ENCODE assay signal across 14 mouse cellular contexts in the genomic region with DNA sequence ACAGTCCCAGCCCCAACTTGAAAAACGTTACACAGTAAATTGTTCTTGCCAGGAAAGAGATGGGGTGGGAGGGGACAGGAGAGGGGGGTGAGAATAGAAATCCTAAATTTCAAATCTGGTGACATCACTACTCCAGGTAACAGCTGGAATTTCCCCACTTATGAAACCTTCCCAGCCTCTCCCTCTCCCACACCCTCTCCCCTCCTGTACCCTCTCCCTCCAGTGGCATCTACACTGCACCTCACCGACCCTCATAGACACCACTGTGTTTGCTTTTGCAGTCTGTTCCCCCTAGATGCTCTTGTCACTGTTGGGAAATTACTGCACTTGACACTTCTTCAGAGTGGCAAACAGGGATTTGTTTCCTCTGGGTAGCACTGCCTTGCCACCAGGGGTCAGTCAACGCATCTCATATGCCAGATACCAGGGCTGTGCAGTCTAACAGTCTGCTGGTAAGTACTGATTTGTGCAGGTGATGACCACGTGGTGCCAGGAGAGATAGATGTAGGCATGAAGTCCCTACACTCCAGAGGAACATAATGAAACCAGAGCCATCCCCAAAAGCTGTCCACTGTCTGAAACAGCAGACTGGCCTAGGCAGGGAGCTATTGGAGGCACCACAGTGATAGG.
DNase-seq lines count a peak whose midpoint lies in the region; ATAC-seq and TF ChIP-seq lines count a peak whose summit lies in the region.
"Had no signal": no experiment of that assay in that cellular context is flagged by ENCODE, and none has a peak within 500 bp of the region (broad histone marks: within the 10 kb centered on the region; RNA-seq: fewer than 3 reads in every experiment).

No protein-coding gene starts in this region.

- TF ChIP-seq EP300 in liver, embryonic 14.5 days (IDR thresholded peaks at IDR 0.05; ENCODE audit: low read depth): no peak
- TF ChIP-seq EP300 in ES-Bruce4 (IDR thresholded peaks at IDR 0.05; ENCODE audit: insufficient read depth, low read depth, low read length): no peak

- TF ChIP-seq POLR2A in ES-Bruce4 (IDR thresholded peaks at IDR 0.05; ENCODE audit: insufficient read depth, low read length): no peak

- peak; percentile 27 for DNase-seq in embryo, embryonic 10.5 days (ENCODE audit: low spot score)
- no peak for DNase-seq in embryo, embryonic 11 days
- DNase-seq in liver, embryonic 14.5 days (ENCODE audit: low read depth in 3 of 3, low spot score in 3 of 3): no peak
- DNase-seq in kidney, postnatal 0 days (ENCODE audit: low spot score): peak; percentile 86
- no peak for DNase-seq in cerebellum, postnatal 4 days (ENCODE audit: low spot score in 2 of 2)
- no peak for DNase-seq in left cerebral cortex, postnatal 36 days (ENCODE audit: low spot score in 2 of 2)
- DNase-seq: adrenal gland, postnatal 14 days; cerebellum, adult 9-10 months; gastrocnemius, postnatal 14 days; layer of hippocampus, adult 9-11 months; midbrain, embryonic 14.5 days had no signal

- no peaks in the 10 kb centered on the region for H3K27me3 ChIP-seq in liver, embryonic 14.5 days (ENCODE audit: control insufficient read depth, insufficient read depth, low read length)
- no peaks in the 10 kb centered on the region for H3K27me3 ChIP-seq in liver, embryonic 12.5 days (replicated peaks)
- no peaks in the 10 kb centered on the region for H3K27me3 ChIP-seq in ES-Bruce4 (ENCODE audit: control insufficient read depth, insufficient read depth, low read length, poor library complexity, severe bottlenecking)
- no peaks in the 10 kb centered on the region for H3K27me3 ChIP-seq in kidney, postnatal 0 days (ENCODE audit: insufficient read depth, low read length)

- 28% methylated on average over 4 of the region's 4 CpGs for WGBS in liver, embryonic 14.5 days (ENCODE audit: insufficient replicate concordance)
- 36% methylated on average over 4 of the region's 4 CpGs for WGBS in liver, embryonic 12.5 days (ENCODE audit: insufficient replicate concordance)
- WGBS in kidney, postnatal 0 days: 32% methylated on average over 4 of the region's 4 CpGs

- no peak overlapping the region for H3K9ac ChIP-seq in liver, embryonic 14.5 days (replicated peaks)
- no peak overlapping the region for H3K9ac ChIP-seq in liver, embryonic 12.5 days
- no peak overlapping the region for H3K9ac ChIP-seq in ES-Bruce4 (ENCODE audit: low read depth, poor library complexity, severe bottlenecking)
- H3K9ac ChIP-seq in kidney, postnatal 0 days (ENCODE audit: low read depth, low read length): no peak overlapping the region
- H3K9ac ChIP-seq: limb, embryonic 15.5 days had no signal

- H3K4me2 ChIP-seq in liver, embryonic 14.5 days (ENCODE audit: low read depth): no peak overlapping the region
- no peak overlapping the region for H3K4me2 ChIP-seq in liver, embryonic 12.5 days
- H3K4me2 ChIP-seq in kidney, postnatal 0 days (ENCODE audit: low read length): no peak overlapping the region
- H3K4me2 ChIP-seq: limb, embryonic 15.5 days had no signal

- no peak overlapping the region for H3K27ac ChIP-seq in liver, embryonic 14.5 days
- H3K27ac ChIP-seq in liver, embryonic 12.5 days: no peak overlapping the region
- no peak overlapping the region for H3K27ac ChIP-seq in ES-Bruce4 (ENCODE audit: insufficient read depth, low read length)
- no peak overlapping the region for H3K27ac ChIP-seq in kidney, postnatal 0 days
- H3K27ac ChIP-seq: limb, embryonic 15.5 days had no signal

- peak; percentile 44 for TF ChIP-seq CTCF in liver, embryonic 14.5 days (IDR thresholded peaks at IDR 0.05; ENCODE audit: low read depth)
- peak; percentile 36 for TF ChIP-seq CTCF in ES-Bruce4 (IDR thresholded peaks at IDR 0.05; ENCODE audit: low read depth, low read length)
- peak; percentile 73 for TF ChIP-seq CTCF in kidney, postnatal 0 days (IDR thresholded peaks at IDR 0.05; ENCODE audit: low read depth)

- no peaks in the 10 kb centered on the region for H3K36me3 ChIP-seq in liver, embryonic 14.5 days (replicated peaks; ENCODE audit: control insufficient read depth, insufficient read depth, low read depth)
- no peaks in the 10 kb centered on the region for H3K36me3 ChIP-seq in liver, embryonic 12.5 days
- no peaks in the 10 kb centered on the region for H3K36me3 ChIP-seq in ES-Bruce4 (ENCODE audit: control insufficient read depth, insufficient read depth, low read length, poor library complexity, severe bottlenecking)
- H3K36me3 ChIP-seq in kidney, postnatal 0 days (ENCODE audit: insufficient read depth, low read length): no peaks in the 10 kb centered on the region
- H3K36me3 ChIP-seq: limb, embryonic 15.5 days had no signal

- H3K4me3 ChIP-seq in liver, embryonic 14.5 days (ENCODE audit: insufficient read depth in 1 of 2, low read depth in 2 of 2, low read length in 2 of 2): no peak overlapping the region
- H3K4me3 ChIP-seq in liver, embryonic 12.5 days: no peak overlapping the region
- no peak overlapping the region for H3K4me3 ChIP-seq in ES-Bruce4 (ENCODE audit: low read depth, low read length)
- H3K4me3 ChIP-seq in kidney, postnatal 0 days (replicated peaks; ENCODE audit: low read depth, low read length): no peak overlapping the region
- H3K4me3 ChIP-seq: limb, embryonic 15.5 days had no signal

- intact Hi-C loops in left cerebral cortex, postnatal 36 days (cut with DNase I): no loop called here

- H3K9me3 ChIP-seq in liver, embryonic 14.5 days (ENCODE audit: control insufficient read depth, low read length): no peaks in the 10 kb centered on the region
- H3K9me3 ChIP-seq in liver, embryonic 12.5 days (replicated peaks): 0 out of 2 replicates have a peak, but pooled peaks cover 3% of the 10 kb centered on the region
- H3K9me3 ChIP-seq in ES-Bruce4 (replicated peaks; ENCODE audit: control insufficient read depth, insufficient read depth, low read length, poor library complexity, severe bottlenecking): no peaks in the 10 kb centered on the region; the same call in 1 of the 2 replicates
- no peaks in the 10 kb centered on the region for H3K9me3 ChIP-seq in kidney, postnatal 0 days (replicated peaks; ENCODE audit: low read length)
- H3K9me3 ChIP-seq: limb, embryonic 15.5 days had no signal

- 0 out of 4 replicates have a peak, but pooled peaks cover 0 to 2% of the 10 kb centered on the region in 2 experiments for H3K4me1 ChIP-seq in liver, embryonic 14.5 days (replicated peaks; ENCODE audit: control insufficient read depth in 2 of 2, insufficient read depth in 2 of 2, low read length in 1 of 2)
- no peaks in the 10 kb centered on the region for H3K4me1 ChIP-seq in liver, embryonic 12.5 days
- H3K4me1 ChIP-seq in ES-Bruce4 (ENCODE audit: control insufficient read depth, insufficient read depth, low read length): no peaks in the 10 kb centered on the region
- no peaks in the 10 kb centered on the region for H3K4me1 ChIP-seq in kidney, postnatal 0 days (replicated peaks; ENCODE audit: insufficient read depth, low read length)
- H3K4me1 ChIP-seq: limb, embryonic 15.5 days had no signal

- ATAC-seq in liver, embryonic 14.5 days (ENCODE audit: insufficient read depth): no peak
- no peak for ATAC-seq in liver, embryonic 12.5 days
- ATAC-seq in kidney, postnatal 0 days (replicated peaks; ENCODE audit: low FRiP score, low read depth): no peak

Comparison
In these comparisons a context has a peak if more than half of its experiments do, and no peak if none do; other contexts are left out.
1. DNase-seq: peak in embryo, embryonic 10.5 days (single experiment) and kidney, postnatal 0 days (single experiment); none in embryo, embryonic 11 days (single experiment), liver, embryonic 14.5 days (0 of 3), cerebellum, postnatal 4 days (0 of 2) and left cerebral cortex, postnatal 36 days (0 of 2).
2. Peak in every context shown above with its lines, with median percentiles within 50 percentile points of each other: CTCF ChIP-seq.